Mouse (Mus musculus): Measurements from ENCODE around the gene Mapt. TPM values are rescaled to one million over a fixed set of nuclear protein-coding genes. Genes with fewer than 3 reads are reported as not detected.

The Mapt gene
- polyA plus RNA-seq, 1 experiment from 2014 or later: 14.7 TPM

DNA sequence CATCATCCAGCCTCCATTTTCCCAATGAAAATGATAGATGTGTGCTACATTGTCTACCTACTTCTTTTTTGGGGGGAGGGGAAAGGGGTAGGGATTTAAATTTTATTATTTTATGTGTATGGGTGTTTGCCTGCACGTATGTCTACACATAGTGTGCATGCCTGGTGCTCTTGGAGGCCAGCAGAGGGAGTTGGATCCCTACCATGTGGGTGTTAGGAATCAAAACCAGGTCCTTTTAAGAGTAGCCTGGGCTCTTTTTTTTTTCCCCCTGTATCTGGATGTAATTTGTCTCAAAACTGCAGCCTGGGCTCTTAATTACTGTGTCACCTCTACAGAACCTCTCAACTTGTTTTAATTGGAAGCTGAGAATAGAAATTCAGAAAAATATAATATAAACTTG is 148.4 kb downstream of the Mapt start:
- no peak for DNase-seq (ENCODE audit: low spot score)
- H3K27ac ChIP-seq (replicated peaks): no peak overlapping the region
- 90% methylated on average over 1 of the region's 1 CpGs for WGBS

More for the DNA sequence above, 148.4 kb downstream of the Mapt start:
- Histone ChIP-seq H3K9me3 (no peaks in the 10 kb centered on the region), H3K27me3 (replicated peaks; ENCODE audit: low read depth, poor library complexity, severe bottlenecking) (no peaks in the 10 kb centered on the region), H3K4me3 (no peak overlapping the region), H3K4me1 (no peaks in the 10 kb centered on the region), H3K36me3 (replicated peaks) (peaks cover 29% of the 10 kb centered on the region)

Small RNA genes within 50 kb of the gene (microRNA-seq; reads per million reads assigned to microRNA genes)
- not detected for gene Gm47310

Other genes with a start within 250 kb of the Mapt start
- 0.23 and 0.30 TPM in 2 replicates for gene Crhr1, start 98.5 kb upstream of the Mapt start, polyA plus RNA-seq (2016; fragmentation: Nextera tagmentation; extraction: Ambion mirVana)
- gene Sppl2c, start 45.1 kb upstream of the Mapt start, polyA plus RNA-seq (2016; fragmentation: Nextera tagmentation; extraction: Ambion mirVana): not detected in 2 replicates
- 28.7 and 28.9 TPM in 2 replicates for gene Kansl1, start 237.5 kb downstream of the Mapt start, polyA plus RNA-seq (2016; fragmentation: Nextera tagmentation; extraction: Ambion mirVana)